Mouse (Mus musculus) heart, embryonic 10.5 days (tissue): ENCODE measurements at regions not wholly inside any gene's neighbourhood (a gene's known extent, or its start where the extent isn't known, plus 50 kb on each side); places are given as distances from the start of the nearest gene placed in this dataset.

Experiments
- DNase-seq: peaks from one replicate; pipeline ENCODE4 v3.0.0-alpha.2; 2017; ENCODE audit warnings: low spot score
- H3K27ac ChIP-seq: fragments of 300-500 bp; sonication (generic); 2 replicates; pipeline ENCODE4 v1.5.1; 2016; ENCODE audit warnings: mild to moderate bottlenecking
- H3K27me3 ChIP-seq: fragments of 300-500 bp; sonication (generic); 2 replicates; pipeline ENCODE4 v1.6.1; 2016; ENCODE audit warnings: mild to moderate bottlenecking; ENCODE audit not compliant: poor library complexity, insufficient read depth, severe bottlenecking
- H3K36me3 ChIP-seq: fragments of 300-500 bp; sonication (generic); 2 replicates; pipeline ENCODE4 v1.6.1; 2016; ENCODE audit warnings: mild to moderate bottlenecking, moderate library complexity
- H3K4me1 ChIP-seq: fragments of 300-500 bp; sonication (generic); 2 replicates; pipeline ENCODE4 v1.6.1; 2016; ENCODE audit warnings: mild to moderate bottlenecking
- H3K4me3 ChIP-seq: fragments of 300-500 bp; sonication (generic); 2 replicates; pipeline ENCODE4 v1.5.1; 2016; ENCODE audit warnings: mild to moderate bottlenecking, moderate library complexity
- H3K9me3 ChIP-seq: fragments of 300-500 bp; sonication (generic); 2 replicates; pipeline ENCODE4 v1.6.1; 2016; ENCODE audit warnings: mild to moderate bottlenecking, moderate library complexity
- WGBS: fragments of 180-500 bp; shearing (Covaris S2); methylation state at CpG from one replicate; pipeline ENCODE4 v1.1.7; 2016; 5-methylcytosine and 5-hydroxymethylcytosine counted together

DNA sequence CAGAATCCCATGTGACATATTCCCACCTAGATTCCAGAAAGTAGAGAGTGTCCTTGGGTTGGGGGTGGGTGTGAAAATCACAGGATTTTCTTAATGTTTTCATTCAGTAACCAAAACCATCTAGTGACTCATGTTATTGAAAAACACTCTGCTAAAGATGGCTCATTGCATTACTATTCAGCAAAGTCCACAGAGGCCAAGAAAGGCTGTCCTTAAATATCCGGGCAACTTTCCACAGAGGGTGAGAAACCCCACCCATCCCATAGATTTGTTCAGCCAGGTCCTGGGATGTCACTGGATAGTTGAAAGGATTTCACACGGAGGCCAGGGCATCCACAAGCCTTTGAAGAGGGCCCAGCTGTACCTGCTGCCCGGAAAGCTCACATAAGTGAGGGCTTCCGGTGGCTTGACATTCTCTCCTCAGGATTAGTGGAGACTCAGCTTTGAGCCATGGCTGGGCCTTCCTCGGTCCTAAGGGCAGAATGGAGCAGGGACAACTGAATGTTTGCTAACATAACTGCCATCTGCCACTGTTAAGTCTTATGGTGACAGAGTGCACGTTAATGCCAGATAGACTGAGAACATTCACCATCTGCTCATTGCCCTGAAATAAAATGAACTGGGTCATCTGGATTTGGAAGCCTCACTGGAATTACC, 580.7 kb upstream of the Atp2b1 start:
- DNase-seq: no peak
- H3K27me3 ChIP-seq: no peaks in the 10 kb centered on the region
- no peak overlapping the region for H3K4me3 ChIP-seq
- H3K27ac ChIP-seq: no peak overlapping the region
- H3K9me3 ChIP-seq: no peaks in the 10 kb centered on the region
- 71% methylated on average over 6 of the region's 6 CpGs for WGBS
- H3K4me1 ChIP-seq: no peaks in the 10 kb centered on the region
- no peaks in the 10 kb centered on the region for H3K36me3 ChIP-seq

DNA sequence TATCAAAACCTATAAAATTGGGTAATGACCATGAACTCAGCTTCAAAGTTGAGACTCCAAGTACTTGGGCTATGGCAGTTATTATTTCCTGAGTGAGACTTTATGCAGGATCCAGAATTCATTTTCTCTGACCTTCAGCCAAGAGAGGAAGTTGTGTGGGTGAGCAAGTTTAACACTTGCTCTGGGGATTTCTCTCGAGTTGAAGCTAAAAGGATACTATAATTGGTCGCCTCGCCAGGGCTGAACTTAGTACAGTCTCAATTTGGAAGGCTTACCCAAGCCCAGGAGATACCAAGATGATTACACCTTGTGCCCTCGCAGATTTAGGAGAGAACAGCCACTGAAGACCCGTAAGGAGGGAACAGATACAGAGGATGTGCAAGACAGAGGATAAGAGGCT, 570.4 kb upstream of the Atp2b1 start:
- no peak for DNase-seq
- no peaks in the 10 kb centered on the region for H3K36me3 ChIP-seq
- H3K27me3 ChIP-seq: no peaks in the 10 kb centered on the region
- H3K9me3 ChIP-seq: no peaks in the 10 kb centered on the region
- H3K4me1 ChIP-seq: no peaks in the 10 kb centered on the region
- no peak overlapping the region for H3K4me3 ChIP-seq
- H3K27ac ChIP-seq: no peak overlapping the region
- 74% methylated on average over 5 of the region's 5 CpGs for WGBS

DNA sequence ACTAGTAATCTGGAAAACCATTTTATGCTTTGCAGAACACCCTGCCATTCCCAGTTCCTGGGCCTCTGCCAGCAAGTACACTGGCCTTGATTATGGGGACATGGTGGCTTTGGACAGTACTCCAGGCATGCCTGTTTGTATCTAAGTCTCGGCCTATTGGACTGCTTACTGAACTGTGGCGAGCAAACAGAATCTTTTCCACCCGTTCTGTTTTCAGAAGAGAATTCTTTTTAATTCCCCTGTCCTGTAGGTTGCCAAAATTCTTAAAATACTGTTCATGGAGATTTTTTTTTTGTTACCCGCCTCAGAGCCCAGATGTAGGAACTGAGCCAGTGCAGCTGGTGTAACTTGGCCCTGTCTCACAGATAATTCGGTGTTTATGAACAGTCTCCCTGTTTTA, 564.7 kb upstream of the Atp2b1 start:
- Histone ChIP-seq H3K4me3 (no peak overlapping the region), H3K4me1 (no peaks in the 10 kb centered on the region), H3K27me3 (no peaks in the 10 kb centered on the region), H3K9me3 (no peaks in the 10 kb centered on the region), H3K36me3 (no peaks in the 10 kb centered on the region), H3K27ac (no peak overlapping the region)
- no peak for DNase-seq
- 79% methylated on average over 5 of the region's 5 CpGs for WGBS

DNA sequence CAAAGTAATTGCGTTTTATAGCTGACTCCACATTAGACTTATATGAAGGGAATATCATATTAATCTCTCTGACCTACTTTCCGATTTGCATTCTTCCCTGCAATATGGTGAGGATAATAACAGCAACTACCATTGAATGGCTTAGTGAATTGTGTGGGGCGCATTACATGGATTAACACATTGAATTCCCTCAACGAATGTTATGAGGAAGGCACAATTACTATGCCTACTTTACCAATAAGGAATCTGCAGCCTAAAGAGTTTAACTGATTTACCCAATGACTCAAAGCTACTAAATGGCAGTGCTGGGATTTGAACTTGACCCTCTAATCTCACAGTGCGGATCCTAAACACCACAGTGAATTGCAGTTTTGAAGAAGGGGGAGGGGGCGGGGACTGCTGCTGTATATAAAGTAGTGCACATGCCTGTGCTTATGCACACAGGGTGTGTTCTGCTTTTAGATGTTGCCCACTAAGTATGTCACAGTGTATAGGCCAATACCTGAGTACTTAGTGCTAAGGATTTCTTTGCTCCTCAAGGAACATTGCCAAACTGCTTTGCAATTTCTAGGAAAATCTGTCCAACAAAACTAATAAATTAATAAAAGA, 563.8 kb upstream of the Atp2b1 start:
- Histone ChIP-seq H3K9me3 (no peaks in the 10 kb centered on the region), H3K27ac (no peak overlapping the region), H3K36me3 (no peaks in the 10 kb centered on the region), H3K27me3 (no peaks in the 10 kb centered on the region), H3K4me3 (no peak overlapping the region), H3K4me1 (no peaks in the 10 kb centered on the region)
- no peak for DNase-seq
- 87% methylated on average over 6 of the region's 6 CpGs for WGBS

DNA sequence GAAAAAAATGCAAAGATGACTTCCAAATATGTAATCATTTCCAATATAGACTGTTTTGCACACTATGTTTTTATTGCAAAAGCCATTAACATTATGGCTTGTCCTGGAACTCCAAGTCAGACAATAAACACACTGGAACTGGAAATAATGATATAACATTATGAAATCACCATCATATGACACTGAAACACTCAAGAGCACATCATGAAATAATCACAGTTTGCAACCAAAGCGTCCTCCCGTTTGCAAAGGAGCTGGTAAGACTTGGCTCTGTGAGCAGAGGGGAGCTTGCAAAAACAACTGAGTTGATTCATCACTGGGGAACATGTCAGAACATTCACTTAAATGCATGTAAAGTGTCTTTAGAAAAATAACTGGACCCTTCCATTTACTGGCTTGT, 562.1 kb upstream of the Atp2b1 start:
- Histone ChIP-seq H3K27me3 (no peaks in the 10 kb centered on the region), H3K4me3 (no peak overlapping the region), H3K36me3 (no peaks in the 10 kb centered on the region), H3K4me1 (no peaks in the 10 kb centered on the region), H3K9me3 (no peaks in the 10 kb centered on the region), H3K27ac (no peak overlapping the region)
- WGBS: 80% methylated on average over 2 of the region's 2 CpGs
- no peak for DNase-seq

DNA sequence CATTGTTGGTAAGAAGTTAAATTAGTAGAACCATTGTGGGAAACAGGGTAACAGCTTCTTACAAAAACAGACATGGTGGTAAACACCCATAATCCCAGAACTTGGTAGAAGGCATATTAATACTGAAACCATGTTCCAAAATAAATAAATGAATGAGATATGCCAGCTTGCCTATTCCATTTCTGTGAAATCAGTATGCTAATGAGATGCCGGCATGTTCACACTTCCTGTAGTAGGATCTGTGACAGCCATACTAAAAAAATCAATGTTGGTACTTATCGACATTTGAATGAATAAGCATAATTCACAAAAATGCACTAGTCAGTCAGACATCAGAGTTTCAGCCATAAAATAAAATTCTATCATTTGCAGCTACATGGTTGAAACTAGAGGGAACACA, 559.7 kb upstream of the Atp2b1 start:
- DNase-seq: no peak
- no peaks in the 10 kb centered on the region for H3K36me3 ChIP-seq
- WGBS: 84% methylated on average over 2 of the region's 2 CpGs

DNA sequence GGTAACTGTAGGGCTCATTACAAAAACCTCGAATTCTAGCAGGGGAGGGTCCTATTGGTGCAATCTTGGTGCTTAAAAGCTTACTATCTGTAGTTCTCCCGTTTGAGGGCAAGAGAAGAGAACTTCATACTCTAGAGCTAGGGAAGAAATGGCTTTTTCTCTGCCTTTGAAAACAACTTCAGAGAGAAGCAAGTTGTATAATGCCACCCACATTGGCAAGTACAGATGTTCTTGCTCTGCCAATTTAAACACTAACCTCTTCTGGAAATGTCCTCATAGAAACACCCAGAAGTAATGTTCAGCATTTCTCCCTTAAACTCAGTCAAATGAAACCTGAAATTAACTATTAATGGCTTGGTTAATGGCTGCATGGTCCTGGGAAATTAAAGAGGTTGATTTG, 549.6 kb upstream of the Atp2b1 start:
- no peak overlapping the region for H3K27ac ChIP-seq
- no peak for DNase-seq
- H3K4me3 ChIP-seq: no peak overlapping the region
- H3K9me3 ChIP-seq: no peaks in the 10 kb centered on the region
- no peaks in the 10 kb centered on the region for H3K36me3 ChIP-seq
- H3K4me1 ChIP-seq: no peaks in the 10 kb centered on the region
- no peaks in the 10 kb centered on the region for H3K27me3 ChIP-seq
- WGBS: 68% methylated on average over 2 of the region's 2 CpGs

More for the DNA sequence above, 559.7 kb upstream of the Atp2b1 start:
- H3K27me3 ChIP-seq: no peaks in the 10 kb centered on the region
- H3K9me3 ChIP-seq: no peaks in the 10 kb centered on the region
- H3K4me3 ChIP-seq: no peak overlapping the region
- no peak overlapping the region for H3K27ac ChIP-seq
- H3K4me1 ChIP-seq: no peaks in the 10 kb centered on the region

DNA sequence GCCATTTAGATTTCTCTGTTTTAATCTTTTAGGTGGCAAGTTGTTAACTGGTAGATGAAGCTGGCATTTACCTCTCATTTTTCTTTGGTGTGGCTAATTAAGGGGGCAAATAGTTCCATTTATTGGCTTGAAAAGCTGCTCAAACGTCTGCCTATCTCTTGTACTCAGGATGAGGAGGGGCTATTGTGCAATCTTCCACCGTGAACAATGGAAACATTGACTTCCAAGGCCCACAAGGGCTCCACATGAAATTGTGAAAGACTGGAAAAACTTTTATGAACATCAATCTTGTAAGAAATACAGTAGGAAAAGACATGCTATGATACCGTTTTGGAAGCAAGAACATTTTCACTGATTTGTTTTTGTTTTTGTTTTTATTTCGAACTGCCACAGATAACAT, 541.6 kb upstream of the Atp2b1 start:
- no peak for DNase-seq
- no peaks in the 10 kb centered on the region for H3K27me3 ChIP-seq
- no peak overlapping the region for H3K4me3 ChIP-seq
- no peaks in the 10 kb centered on the region for H3K4me1 ChIP-seq
- H3K36me3 ChIP-seq: no peaks in the 10 kb centered on the region
- 68% methylated on average over 4 of the region's 4 CpGs for WGBS
- H3K27ac ChIP-seq: no peak overlapping the region
- H3K9me3 ChIP-seq: no peaks in the 10 kb centered on the region

DNA sequence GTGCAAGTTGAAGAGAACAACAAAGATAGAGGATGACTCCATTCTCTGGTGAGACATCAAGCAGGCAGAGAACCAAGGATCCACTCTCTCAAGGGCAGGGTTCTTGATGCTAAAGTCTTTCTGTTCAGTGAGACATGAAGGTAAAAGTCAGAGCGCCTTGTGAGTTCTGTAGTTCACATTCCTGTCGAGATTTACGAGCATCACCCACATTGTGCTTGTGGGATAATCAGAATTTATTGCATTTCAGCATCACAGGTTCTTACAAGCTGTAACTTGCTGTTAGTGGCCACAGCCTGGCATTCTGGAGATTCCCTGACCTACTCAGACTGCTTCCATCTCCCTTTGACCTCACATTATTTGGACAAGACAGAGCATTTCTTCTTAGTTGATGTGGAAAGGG, 540.9 kb upstream of the Atp2b1 start:
- DNase-seq: no peak
- Histone ChIP-seq H3K36me3 (no peaks in the 10 kb centered on the region), H3K4me1 (no peaks in the 10 kb centered on the region), H3K4me3 (no peak overlapping the region), H3K27ac (no peak overlapping the region), H3K27me3 (no peaks in the 10 kb centered on the region), H3K9me3 (no peaks in the 10 kb centered on the region)
- 86% methylated on average over 3 of the region's 3 CpGs for WGBS

DNA sequence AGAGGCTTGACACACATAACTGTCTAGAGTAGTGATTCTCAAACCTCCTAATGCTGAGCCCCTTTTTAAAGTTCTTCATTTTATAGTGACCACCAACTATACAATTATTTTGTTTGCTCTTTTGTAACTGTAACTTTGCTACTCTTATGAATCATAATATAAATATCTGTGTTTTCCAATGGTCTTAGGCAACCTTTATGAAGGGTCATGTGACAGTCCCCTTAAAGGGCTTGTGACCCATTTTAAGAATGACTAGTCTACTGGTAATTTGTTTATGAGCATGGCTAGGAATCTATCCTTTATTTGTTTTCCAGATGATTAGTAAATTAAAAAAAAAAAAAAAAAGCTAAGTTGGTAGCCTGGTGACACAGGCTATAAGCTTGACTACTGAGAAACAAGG, 539.5 kb upstream of the Atp2b1 start:
- no peak overlapping the region for H3K4me3 ChIP-seq
- H3K27me3 ChIP-seq: no peaks in the 10 kb centered on the region
- no peaks in the 10 kb centered on the region for H3K4me1 ChIP-seq
- no peaks in the 10 kb centered on the region for H3K9me3 ChIP-seq
- no peak for DNase-seq
- no peaks in the 10 kb centered on the region for H3K36me3 ChIP-seq
- H3K27ac ChIP-seq: no peak overlapping the region

DNA sequence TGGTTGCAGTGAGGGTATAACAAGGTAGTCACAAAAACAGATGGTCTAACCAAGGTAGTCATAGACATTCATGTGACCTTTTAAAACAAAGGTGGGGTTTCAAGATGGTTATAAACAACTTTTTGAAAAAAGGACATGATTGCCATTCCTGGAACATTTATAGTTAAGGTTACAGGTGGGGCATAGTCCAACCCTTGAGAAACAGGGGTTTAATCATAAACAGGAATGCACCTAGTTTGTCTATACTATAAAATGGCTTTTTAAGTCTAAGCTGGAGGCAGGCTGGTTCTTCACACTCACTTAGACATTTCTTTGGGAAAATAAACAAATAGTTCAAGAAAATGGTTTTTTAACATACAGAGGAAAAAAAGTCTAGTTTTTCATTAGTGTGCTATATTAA, 525.7 kb upstream of the Atp2b1 start:
- Histone ChIP-seq H3K4me1 (no peaks in the 10 kb centered on the region), H3K36me3 (no peaks in the 10 kb centered on the region), H3K9me3 (no peaks in the 10 kb centered on the region), H3K27ac (no peak overlapping the region), H3K4me3 (no peak overlapping the region), H3K27me3 (no peaks in the 10 kb centered on the region)
- DNase-seq: no peak

DNA sequence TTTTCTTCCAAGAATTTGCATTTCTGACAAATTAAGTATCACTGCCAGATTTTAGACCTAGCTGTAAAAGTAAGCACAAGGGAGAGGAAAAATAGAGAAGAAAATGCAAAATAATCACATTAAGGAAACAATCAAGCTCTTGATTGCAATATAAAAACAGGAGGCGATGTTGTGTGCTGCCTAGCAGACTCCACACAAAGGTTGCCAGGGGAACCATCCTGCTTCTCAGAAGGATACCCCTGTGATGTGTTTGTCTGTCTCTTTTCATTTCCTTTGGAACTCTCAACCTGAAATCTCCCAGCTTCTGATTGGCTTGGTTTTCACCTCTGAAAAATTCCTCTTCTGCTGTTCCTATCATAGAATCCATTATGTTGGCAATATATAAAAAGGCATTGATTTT, 514.3 kb upstream of the Atp2b1 start:
- 64% methylated on average over 1 of the region's 1 CpGs for WGBS
- no peak for DNase-seq
- no peaks in the 10 kb centered on the region for H3K9me3 ChIP-seq

DNA sequence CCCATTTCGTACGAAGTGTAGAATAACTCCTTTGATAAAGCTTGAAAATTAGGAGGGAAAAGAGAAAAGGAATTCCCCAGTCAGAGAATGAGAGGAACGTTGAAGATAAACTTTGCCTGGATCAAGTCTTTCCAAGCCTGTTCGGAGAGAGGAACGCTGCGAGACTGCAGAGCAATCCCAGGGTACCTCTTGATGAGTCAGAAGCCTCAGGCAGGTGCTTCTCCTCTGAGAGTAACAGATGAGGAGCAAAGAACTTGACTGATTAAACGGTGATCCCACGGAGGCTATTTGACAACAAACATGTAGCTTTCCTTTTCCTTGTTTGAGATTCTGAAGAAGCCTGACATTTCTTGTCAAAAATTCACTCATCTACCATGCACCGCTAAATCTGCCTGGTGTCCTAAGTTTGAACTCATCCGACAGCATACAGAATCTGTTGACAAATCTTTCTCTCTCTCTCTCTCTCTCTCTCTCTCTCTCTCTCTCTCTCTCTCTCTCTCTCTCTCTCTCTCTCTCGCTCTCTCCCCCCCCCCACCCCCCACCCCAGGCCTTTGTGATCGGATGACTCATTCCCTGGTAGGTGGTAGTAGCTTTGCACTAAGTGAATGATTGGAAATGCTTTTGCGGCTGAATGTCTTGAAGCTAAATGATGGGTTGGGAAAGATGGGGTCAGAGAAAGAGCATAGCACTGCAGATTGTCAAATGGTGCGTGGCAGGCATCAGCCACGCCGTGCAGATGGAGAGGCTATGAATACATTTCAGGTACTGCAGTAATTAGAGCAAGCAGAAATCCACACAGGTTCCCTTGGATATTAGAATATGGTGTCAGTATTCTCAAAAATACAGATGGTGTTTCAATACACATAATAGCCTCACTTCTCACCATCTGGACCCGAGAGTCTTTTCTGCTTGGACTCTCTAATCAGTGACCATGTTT, 496.1 kb upstream of the Atp2b1 start:
- no peak for DNase-seq
- Histone ChIP-seq H3K4me1 (no peaks in the 10 kb centered on the region), H3K36me3 (no peaks in the 10 kb centered on the region), H3K4me3 (no peak overlapping the region), H3K27ac (no peak overlapping the region), H3K27me3 (no peaks in the 10 kb centered on the region), H3K9me3 (no peaks in the 10 kb centered on the region)
- WGBS: 71% methylated on average over 16 of the region's 17 CpGs

More for the DNA sequence above, 514.3 kb upstream of the Atp2b1 start:
- H3K4me1 ChIP-seq: no peaks in the 10 kb centered on the region
- no peaks in the 10 kb centered on the region for H3K27me3 ChIP-seq
- H3K27ac ChIP-seq: no peak overlapping the region
- no peaks in the 10 kb centered on the region for H3K36me3 ChIP-seq
- no peak overlapping the region for H3K4me3 ChIP-seq
